Mouse (Mus musculus) lung, adult 2 months (tissue): Measurements from ENCODE around the gene Slc22a23.

Experiments
- CTCF ChIP-seq: fragments of 200-500 bp; IDR thresholded peaks from 2 replicates; pipeline ENCODE4 v1.5.1; 2011; ENCODE audit warnings: mild to moderate bottlenecking, low read length, control low read depth; ENCODE audit not compliant: insufficient read depth
- POLR2A ChIP-seq: fragments of 200-500 bp; IDR thresholded peaks from 2 replicates; pipeline ENCODE4 v1.6.1; 2011; ENCODE audit warnings: low read depth, mild to moderate bottlenecking, control low read depth, low read length, borderline replicate concordance; ENCODE audit errors: extremely low read depth

GRCm38 (mm10) chr13:34195676-34196075, 149.3 kb downstream of the Slc22a23 start:
- TF ChIP-seq POLR2A (no peak), CTCF (no peak)
